Mouse (Mus musculus): ENCODE measurements around the gene Smurf2.
"Not testable (repeated sequence)": the region's sequence is repeated elsewhere in the genome, so short reads cannot be mapped to it uniquely, and the experiment has no call there.

Gene Smurf2

DNA sequence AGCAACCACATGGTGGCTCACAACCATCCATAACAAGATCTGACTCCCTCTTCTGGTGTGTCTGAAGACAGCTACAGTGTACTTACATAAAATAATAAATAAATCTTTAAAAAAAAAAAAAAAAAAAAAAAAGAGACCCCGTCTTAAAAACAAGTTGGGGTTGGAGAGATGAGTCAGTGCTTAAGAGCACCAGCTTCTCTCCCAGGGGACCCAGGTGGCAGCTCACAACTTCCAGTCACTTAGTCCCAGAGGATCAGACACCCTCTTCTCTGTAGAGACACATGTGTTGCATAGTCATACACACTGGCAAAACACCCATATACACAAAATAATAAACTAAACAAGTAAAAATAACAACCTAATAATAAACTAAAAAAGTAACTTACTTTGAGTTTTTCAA lies 113.1 kb downstream of the Smurf2 start:
- DNase-seq, result not testable (repeated sequence)

GRCm38 (mm10) chr11:106802069-106802627 lies 118.4 kb downstream of the Smurf2 start:
- no peak for DNase-seq

DNA sequence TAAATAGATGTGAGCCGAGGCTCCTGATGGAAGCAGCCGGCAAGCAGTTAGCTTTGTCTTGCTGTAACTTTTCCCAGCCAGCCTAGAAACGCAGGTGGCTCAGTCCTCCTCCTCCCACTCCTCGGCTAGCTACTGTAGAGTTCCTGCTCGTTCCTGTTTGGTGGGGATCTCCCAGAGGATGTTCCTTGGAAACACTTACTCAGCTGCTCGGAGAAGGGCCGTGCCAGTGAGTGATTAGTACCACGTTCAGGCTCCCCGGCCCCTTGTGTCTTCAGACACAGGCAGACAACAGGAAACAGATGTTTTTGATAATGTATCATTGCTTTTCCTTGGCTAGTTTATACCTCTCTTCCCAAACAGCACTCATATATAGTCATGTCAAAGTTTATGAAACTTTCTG lies 124.8 kb downstream of the Smurf2 start:
- no peak for DNase-seq

DNA sequence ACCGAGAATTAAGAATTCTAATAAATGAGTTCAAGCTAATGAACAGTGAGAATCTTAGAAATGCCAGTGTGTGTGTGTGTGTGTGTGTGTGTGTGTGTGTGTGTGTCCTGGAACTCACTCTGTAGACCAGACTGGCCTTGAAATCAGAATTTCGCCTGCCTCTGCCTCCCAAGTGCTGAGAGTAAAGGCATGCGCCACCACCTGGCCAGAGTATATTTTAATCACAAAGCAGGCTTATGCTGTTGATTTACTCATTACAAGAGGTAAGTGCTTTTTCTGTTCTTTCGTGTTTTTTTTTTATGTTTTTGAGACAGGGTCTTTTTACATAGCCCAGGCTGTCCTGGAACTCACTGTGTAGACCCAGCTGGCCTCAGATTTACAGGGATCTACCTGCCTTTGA lies 126.7 kb downstream of the Smurf2 start:
- DNase-seq, result no peak

- DNase-seq, result no peak
These were observed 130.9 kb downstream of the Smurf2 start for GRCm38 (mm10) chr11:106789649-106790048.

GRCm38 (mm10) chr11:106788775-106789459 lies 131.6 kb downstream of the Smurf2 start, which contains the start of the genes Ddx5 and Cep95:
Ddx5 (minus strand) TSS chr11:106789185.
Cep95 (plus strand) TSS chr11:106789252.
- peak; percentile 99 for DNase-seq

DNA sequence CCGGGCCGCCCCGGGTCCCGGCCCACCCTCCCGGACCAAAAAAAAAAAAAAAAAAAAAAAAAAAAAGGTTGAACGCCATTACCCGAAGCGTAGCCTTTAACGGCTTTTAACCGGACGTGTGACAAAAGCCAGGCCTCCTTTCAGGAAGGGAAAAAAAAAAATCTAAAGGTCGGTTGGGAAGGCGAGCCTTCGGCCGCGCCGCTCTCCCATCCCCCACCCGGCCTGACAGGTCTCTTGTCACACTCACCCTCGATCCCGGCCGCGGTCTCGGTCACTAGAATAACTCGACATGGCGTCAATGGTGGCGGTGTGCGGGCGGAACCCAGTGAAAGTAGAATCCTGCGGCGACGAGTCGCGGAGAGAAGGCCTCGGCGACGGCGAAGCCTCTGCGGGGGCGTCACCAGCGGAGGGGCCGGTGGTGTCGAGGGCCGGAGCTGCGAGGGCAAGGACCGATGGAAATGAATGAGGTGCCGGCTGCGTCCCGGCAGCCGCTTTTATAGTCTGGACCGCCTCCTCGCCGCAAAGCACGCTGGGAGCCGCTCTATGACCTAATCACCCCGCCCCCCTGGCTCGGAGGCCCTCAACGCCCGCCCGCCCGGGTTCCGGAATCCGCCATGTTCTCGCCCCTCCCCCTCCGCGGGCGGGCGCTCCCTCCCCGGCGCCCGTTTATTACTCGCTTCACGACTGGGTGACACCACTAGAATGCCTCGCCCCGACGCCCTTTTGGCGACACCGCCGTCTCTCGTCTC lies 132.3 kb downstream of the Smurf2 start:
- peak; percentile 98 for DNase-seq

- peak; percentile 95 for DNase-seq
These were observed 133.1 kb downstream of the Smurf2 start for GRCm38 (mm10) chr11:106787131-106788025.

DNA sequence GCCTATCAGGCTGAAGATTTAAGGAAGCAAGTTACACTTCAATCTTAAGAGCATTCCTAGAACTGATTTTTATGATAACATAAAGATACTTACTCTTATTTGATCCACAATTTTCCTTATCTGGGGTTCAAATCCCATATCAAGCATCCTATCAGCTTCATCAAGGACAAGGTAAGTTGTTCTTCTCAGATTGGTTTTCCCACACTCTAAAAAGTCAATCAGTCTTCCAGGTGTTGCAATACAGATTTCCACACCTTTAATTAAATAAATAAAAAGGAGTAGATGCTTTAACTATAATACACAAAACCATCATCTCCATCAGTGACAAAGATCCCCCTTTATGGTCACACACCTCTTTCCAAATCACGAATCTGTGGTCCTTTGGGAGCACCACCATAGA lies 135.5 kb downstream of the Smurf2 start:
- DNase-seq, result no peak

DNA sequence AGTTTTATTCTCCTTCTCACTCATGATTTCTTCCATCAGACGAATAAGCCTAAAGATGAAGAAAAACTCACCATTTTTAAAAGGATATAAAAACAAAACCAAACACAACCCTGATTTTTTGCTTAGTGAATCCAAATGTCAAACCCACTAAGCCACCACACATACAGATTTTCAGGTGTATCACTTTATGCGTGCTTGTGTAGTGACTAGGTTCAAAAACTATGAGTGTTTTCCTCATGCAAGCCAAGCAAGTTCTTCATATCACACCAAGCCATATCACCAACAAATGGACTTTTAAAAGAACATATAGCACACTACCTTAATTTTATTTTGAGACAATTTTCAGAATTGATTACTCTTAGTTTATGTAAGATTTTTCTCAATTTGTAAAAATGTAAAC lies 136.0 kb downstream of the Smurf2 start:
- DNase-seq, result no peak

GRCm38 (mm10) chr11:106782841-106783764 lies 137.4 kb downstream of the Smurf2 start:
- no peak for DNase-seq

DNA sequence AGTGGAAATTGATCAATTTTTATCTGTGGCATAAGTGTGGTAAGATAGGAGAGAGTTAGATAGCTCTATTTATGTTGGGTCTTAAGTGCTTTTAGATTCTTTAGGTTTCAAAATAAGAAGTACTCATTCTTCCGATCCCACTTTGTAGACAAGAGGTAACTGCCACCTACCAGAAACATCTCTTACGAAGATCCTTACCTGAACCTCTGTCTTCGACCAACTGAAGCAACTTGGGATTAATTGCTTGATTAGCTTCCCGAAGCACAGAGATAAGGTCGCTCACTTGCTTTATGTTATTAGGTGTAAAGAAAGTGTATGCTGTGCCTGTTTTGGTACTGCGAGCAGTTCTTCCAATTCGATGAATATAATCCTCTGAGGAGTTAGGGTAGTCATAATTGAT lies 138.2 kb downstream of the Smurf2 start:
- not testable (repeated sequence) for DNase-seq

- DNase-seq, result no peak
These were observed 139.8 kb downstream of the Smurf2 start for GRCm38 (mm10) chr11:106780590-106781220.

DNA sequence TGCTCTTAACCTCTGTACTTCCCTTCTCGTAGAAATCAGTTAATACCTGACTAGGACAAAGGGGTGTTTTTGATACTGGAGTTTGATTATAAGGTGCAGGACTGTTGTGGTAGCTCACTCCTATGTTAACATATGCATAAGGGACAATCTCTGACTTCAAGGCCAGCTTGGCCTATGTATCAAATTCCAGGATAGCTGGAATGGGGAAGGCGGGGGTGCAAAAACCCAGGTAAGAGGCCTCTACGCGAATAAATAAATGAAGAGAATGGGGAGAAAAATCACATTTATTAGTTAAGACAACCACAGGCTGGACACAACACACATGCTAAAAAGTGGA lies 140.5 kb downstream of the Smurf2 start:
- no peak for DNase-seq

- peak; percentile 95 for DNase-seq
These were observed 141.0 kb downstream of the Smurf2 start, which contains the start of gene Polg2 for GRCm38 (mm10) chr11:106779388-106780088. Polg2 (minus strand) TSS chr11:106779537.

GRCm38 (mm10) chr11:106778589-106779387 lies 141.7 kb downstream of the Smurf2 start:
- no peak for DNase-seq

- DNase-seq, result no peak
These were observed 142.4 kb downstream of the Smurf2 start for GRCm38 (mm10) chr11:106778132-106778531.

DNA sequence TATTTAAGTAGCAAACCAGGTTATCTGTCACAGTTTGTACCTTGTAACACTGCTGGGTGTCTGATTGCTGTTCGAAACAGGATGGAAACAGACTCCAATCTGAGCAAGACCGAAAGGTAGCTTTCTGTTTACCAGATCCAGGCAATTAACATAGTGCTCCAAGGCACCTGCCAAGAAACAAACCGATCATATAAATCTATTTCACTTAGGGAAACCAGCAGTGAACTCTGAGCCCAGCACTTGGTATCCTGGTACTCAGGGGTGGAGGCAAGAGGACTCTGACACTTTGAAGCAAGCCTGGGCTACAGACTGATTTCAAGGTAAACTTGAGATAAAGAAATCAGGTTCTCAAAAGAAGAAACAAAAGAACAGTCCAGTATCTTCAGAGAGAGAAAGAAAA lies 143.1 kb downstream of the Smurf2 start:
- no peak for DNase-seq

DNA sequence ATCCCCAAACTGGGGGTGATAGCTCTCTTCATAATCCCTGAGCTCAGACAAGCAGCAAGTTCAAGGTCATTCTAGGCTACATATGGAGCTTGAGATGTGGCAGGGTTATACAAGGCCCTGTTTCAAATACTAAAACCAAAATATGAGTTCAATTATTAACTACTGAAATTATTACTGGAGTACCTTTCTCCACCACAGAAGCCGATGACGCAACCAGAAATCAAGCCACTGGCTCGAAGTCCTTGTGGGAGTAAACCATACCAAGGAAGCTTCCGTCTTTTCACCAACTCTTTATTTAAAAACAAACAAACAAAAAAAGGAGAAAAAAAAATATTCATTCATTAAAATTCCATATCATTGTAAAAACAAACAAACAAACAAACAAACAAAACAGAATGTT lies 143.6 kb downstream of the Smurf2 start:
- DNase-seq, result peak; percentile 68

- no peak for DNase-seq
These were observed 147.5 kb downstream of the Smurf2 start for GRCm38 (mm10) chr11:106773061-106773460.
